Mouse (Mus musculus) heart, embryonic 13.5 days (tissue): Measurements from ENCODE around the gene 3300002I08Rik. TPM values are rescaled to one million over a fixed set of nuclear protein-coding genes. Genes with fewer than 3 reads are reported as not detected.

Experiments
- ATAC-seq: fragments of 200-750 bp; cut with Nextera tagmentation; 2 replicates; pipeline ENCODE4 v1.8.0; 2017; ENCODE audit warnings: moderate TSS enrichment; ENCODE audit not compliant: insufficient number of reproducible peaks, low FRiP score, low TSS enrichment; ENCODE audit errors: extremely low read depth
- H3K27ac ChIP-seq: fragments of 300-500 bp; sonication (generic); replicated peaks from 2 replicates; pipeline ENCODE4 v1.5.1; 2015; ENCODE audit warnings: moderate library complexity, mild to moderate bottlenecking, inconsistent platforms
- H3K27me3 ChIP-seq: fragments of 300-500 bp; sonication (generic); replicated peaks from 2 replicates; pipeline ENCODE4 v1.6.1; 2015; ENCODE audit warnings: mild to moderate bottlenecking, inconsistent platforms
- H3K36me3 ChIP-seq: fragments of 300-500 bp; sonication (generic); 2 replicates; pipeline ENCODE4 v1.6.1; 2015; ENCODE audit warnings: mild to moderate bottlenecking, inconsistent platforms
- H3K4me1 ChIP-seq: fragments of 300-500 bp; sonication (generic); 2 replicates; pipeline ENCODE4 v1.6.1; 2015; ENCODE audit warnings: inconsistent platforms
- H3K4me2 ChIP-seq: fragments of 300-500 bp; sonication (generic); 2 replicates; pipeline ENCODE4 v1.6.1; 2015; ENCODE audit warnings: inconsistent platforms, mild to moderate bottlenecking, moderate library complexity
- H3K4me3 ChIP-seq: fragments of 300-500 bp; sonication (generic); 2 replicates; pipeline ENCODE4 v1.5.1; 2015; ENCODE audit warnings: moderate library complexity, mild to moderate bottlenecking, inconsistent platforms
- H3K9ac ChIP-seq: fragments of 300-500 bp; sonication (generic); 2 replicates; pipeline ENCODE4 v1.6.1; 2015; ENCODE audit warnings: inconsistent platforms, mild to moderate bottlenecking, moderate library complexity
- H3K9me3 ChIP-seq: fragments of 300-500 bp; sonication (generic); 2 replicates; pipeline ENCODE4 v1.6.1; 2016; ENCODE audit warnings: inconsistent platforms
- WGBS: fragments of 180-500 bp; shearing (Covaris S2); methylation state at CpG from one replicate; pipeline ENCODE4 v1.1.7; 2015; ENCODE audit warnings: mixed read lengths; 5-methylcytosine and 5-hydroxymethylcytosine counted together
- polyA plus RNA-seq: library from polyadenylated mRNA; unstranded; fragments of >200 nt; fragmentation: Nextera tagmentation; extraction: Ambion mirVana; gene quantifications from 2 replicates; pipeline ENCODE4 v1.2.1, GENCODE M21; 2015

Gene 3300002I08Rik
- polyA plus RNA-seq, 1 experiment from 2014 or later, result 3.6 TPM

DNA sequence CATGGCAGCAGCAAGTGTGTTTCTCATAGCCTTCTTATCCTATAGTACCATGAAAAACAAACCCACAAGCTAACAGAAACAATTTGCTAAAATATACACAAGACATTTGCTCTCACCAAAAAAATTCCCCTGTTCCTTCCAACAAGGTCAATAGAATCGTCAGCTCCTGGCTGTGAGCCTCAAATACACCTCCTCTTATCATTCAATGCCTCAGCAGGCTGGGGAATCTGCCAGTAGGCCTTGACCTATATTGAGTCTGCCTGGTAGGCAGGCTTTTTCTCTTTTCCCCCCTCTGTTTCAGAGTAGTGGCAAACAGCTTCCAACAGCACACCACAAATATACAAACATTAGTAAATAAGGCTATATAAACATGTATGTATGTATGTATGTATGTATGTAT, 63.5 kb downstream of the 3300002I08Rik start:
- ATAC-seq, result no peak
- no peaks in the 10 kb centered on the region for H3K36me3 ChIP-seq
- H3K27me3 ChIP-seq, result no peaks in the 10 kb centered on the region
- H3K27ac ChIP-seq, result no peak overlapping the region
- H3K4me2 ChIP-seq, result no peak overlapping the region
- WGBS, result 22% methylated on average over 1 of the region's 1 CpGs
- H3K9me3 ChIP-seq, result peaks cover 15% of the 10 kb centered on the region
- no peak overlapping the region for H3K9ac ChIP-seq
- no peak overlapping the region for H3K4me3 ChIP-seq
- no peaks in the 10 kb centered on the region for H3K4me1 ChIP-seq

- 52% methylated on average over 6 of the region's 6 CpGs for WGBS
- no peak overlapping the region for H3K27ac ChIP-seq
- H3K4me2 ChIP-seq, result no peak overlapping the region
- ATAC-seq, result no peak
- no peak overlapping the region for H3K9ac ChIP-seq
- H3K36me3 ChIP-seq, result no peaks in the 10 kb centered on the region
- H3K27me3 ChIP-seq, result no peaks in the 10 kb centered on the region
- H3K4me3 ChIP-seq, result no peak overlapping the region
- H3K4me1 ChIP-seq, result no peaks in the 10 kb centered on the region
- no peaks in the 10 kb centered on the region for H3K9me3 ChIP-seq
Measured at GRCm38 (mm10) chr2:150293669-150294068, 68.9 kb downstream of the 3300002I08Rik start.

Other genes starting within 250 kb of the 3300002I08Rik start
- 4.4 and 5.2 TPM in 2 replicates for gene Zfp120, start 226.1 kb downstream of the 3300002I08Rik start, polyA plus RNA-seq
- not detected in 2 replicates for gene Gm10770, start 183.1 kb downstream of the 3300002I08Rik start, polyA plus RNA-seq
- 0.16 TPM in 1 of 2 replicates, not detected in the other for gene Gm14139, start 181.0 kb downstream of the 3300002I08Rik start, polyA plus RNA-seq
- 4.0 and 4.1 TPM in 2 replicates for gene Zfp937, start 144.7 kb downstream of the 3300002I08Rik start, polyA plus RNA-seq
- gene Gm21994, start 107.2 kb downstream of the 3300002I08Rik start, polyA plus RNA-seq, result 2.9 and 3.2 TPM in 2 replicates
- not detected in 2 replicates for gene Gm14124, start 105.2 kb downstream of the 3300002I08Rik start, polyA plus RNA-seq
- gene Gm10130, start 39.1 kb downstream of the 3300002I08Rik start, polyA plus RNA-seq, result 1.9 and 2.2 TPM in 2 replicates
- 3.8 and 4.8 TPM in 2 replicates for gene Zfp442, start 88.7 kb upstream of the 3300002I08Rik start, polyA plus RNA-seq
- gene Zfp345, start 122.3 kb upstream of the 3300002I08Rik start, polyA plus RNA-seq, result 0.06 TPM in 1 of 2 replicates, not detected in the other
- 0.15 and 0.31 TPM in 2 replicates for gene Cst7, start 207.7 kb upstream of the 3300002I08Rik start, polyA plus RNA-seq
- gene Apmap, start 245.8 kb upstream of the 3300002I08Rik start, polyA plus RNA-seq, result 25.2 and 30.0 TPM in 2 replicates